Mouse (Mus musculus) cerebellum, adult 2 months (tissue): ENCODE results near the gene Calhm3.

Experiments
- CTCF ChIP-seq: fragments of 200-500 bp; IDR thresholded peaks from 2 replicates; pipeline ENCODE4 v1.5.1; 2011; ENCODE audit warnings: low read depth, mild to moderate bottlenecking, control low read depth, low read length, moderate library complexity, borderline replicate concordance; ENCODE audit not compliant: insufficient read depth
- POLR2A ChIP-seq: fragments of 200-500 bp; IDR thresholded peaks from 2 replicates; pipeline ENCODE4 v1.6.1; 2011; ENCODE audit warnings: low read length, control low read depth, borderline replicate concordance; ENCODE audit not compliant: insufficient read depth

GRCm38 (mm10) chr19:47121054-47121453 lies 36.5 kb downstream of the Calhm3 start:
- TF ChIP-seq CTCF, result peak; percentile 57; the same call in 1 of the 2 replicates
- no peak for TF ChIP-seq POLR2A
